Mouse (Mus musculus) urinary bladder, postnatal 36 days (tissue): ENCODE measurements around the gene Ttc12.

Source experiments
- DNase-seq, 2 experiments: peaks; one replicate each; pipeline ENCODE4 v3.0.0; 2022; ENCODE audit warnings: low spot score in 2 of 2, mixed read lengths in 1 of 2

The Ttc12 gene

DNA sequence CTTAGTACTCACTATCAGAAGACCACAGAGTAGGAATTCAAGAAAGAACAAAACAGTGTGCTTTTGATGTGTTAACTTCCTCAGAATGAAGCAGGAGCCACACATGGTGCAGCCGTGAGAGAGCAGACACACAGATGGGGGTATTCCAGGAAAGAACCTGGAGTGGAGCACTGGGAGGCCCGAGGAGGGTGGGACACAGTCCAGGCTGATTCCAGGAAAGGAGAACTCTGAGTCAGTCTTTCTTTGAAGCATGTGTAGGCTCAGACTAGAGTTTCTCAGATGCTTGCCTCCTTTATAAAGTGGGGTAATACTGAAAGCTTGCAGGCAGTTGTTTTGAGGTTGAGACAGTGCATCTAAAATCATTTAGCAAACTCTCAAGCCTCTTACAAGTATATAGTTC is 93.8 kb downstream of the Ttc12 start:
- DNase-seq, result no peak
